Comparison of ENCODE assay signal across 21 mouse cellular contexts in the genomic region with DNA sequence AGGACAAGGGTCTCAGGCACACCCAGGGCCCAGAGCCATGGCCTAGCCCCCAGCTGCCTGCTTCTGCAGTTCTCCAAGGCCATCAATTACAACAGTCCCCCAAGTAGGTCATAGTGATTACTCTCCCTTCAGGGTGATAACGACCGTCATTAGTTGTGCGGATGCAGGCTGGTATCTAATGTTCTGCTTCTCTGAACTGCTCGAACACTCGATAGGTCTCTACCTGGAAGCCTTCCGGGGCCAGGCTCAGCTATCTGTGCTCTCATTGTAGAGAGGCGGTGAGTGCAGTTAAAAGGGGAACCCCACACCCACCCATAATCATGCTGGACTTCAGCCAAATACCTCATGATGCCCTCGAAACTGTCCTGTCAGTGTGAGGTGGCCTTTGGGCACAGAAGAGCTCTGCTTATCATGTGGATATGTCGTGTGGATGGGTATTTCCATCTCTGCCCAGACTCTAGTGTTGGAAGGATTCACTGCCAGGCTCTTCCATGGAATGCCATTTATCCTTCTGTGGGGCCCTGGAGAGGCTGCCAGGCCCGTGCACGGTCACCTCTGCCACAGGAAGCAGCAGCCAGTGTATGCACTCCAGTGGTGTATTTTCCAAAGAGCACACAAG. TPM values are rescaled to one million over a fixed set of nuclear protein-coding genes. Genes with fewer than 3 reads are reported as not detected.
DNase-seq lines count a peak whose midpoint lies in the region; ATAC-seq and TF ChIP-seq lines count a peak whose summit lies in the region.
"Had no signal": no experiment of that assay in that cellular context is flagged by ENCODE, and none has a peak within 500 bp of the region (broad histone marks: within the 10 kb centered on the region; RNA-seq: fewer than 3 reads in every experiment).

No protein-coding gene starts in this region.

- H3K9me3 ChIP-seq in lung, embryonic 15.5 days = no peaks in the 10 kb centered on the region
- H3K9me3 ChIP-seq in lung, postnatal 0 days (ENCODE audit: low read length) = no peaks in the 10 kb centered on the region
- H3K9me3 ChIP-seq in heart, embryonic 14.5 days (ENCODE audit: control insufficient read depth, low read length) = no peaks in the 10 kb centered on the region
- H3K9me3 ChIP-seq: forebrain, embryonic 15.5 days; limb, embryonic 15.5 days; midbrain, embryonic 10.5 days had no signal

- H3K27me3 ChIP-seq in lung, embryonic 15.5 days = no peaks in the 10 kb centered on the region
- H3K27me3 ChIP-seq in lung, postnatal 0 days (replicated peaks; ENCODE audit: insufficient read depth, low read length) = no peaks in the 10 kb centered on the region
- no peaks in the 10 kb centered on the region for H3K27me3 ChIP-seq in heart, embryonic 14.5 days (ENCODE audit: control insufficient read depth, insufficient read depth, low read length)
- H3K27me3 ChIP-seq in splenic B cell, adult 2 months (ENCODE audit: control insufficient read depth, insufficient read depth, low read length, poor library complexity, severe bottlenecking) = no peaks in the 10 kb centered on the region
- H3K27me3 ChIP-seq: forebrain, embryonic 15.5 days; limb, embryonic 15.5 days; Patski had no signal

- no peak for TF ChIP-seq EP300 in lung, postnatal 0 days (IDR thresholded peaks at IDR 0.05)

- H3K9ac ChIP-seq in lung, embryonic 15.5 days = no peak overlapping the region
- no peak overlapping the region for H3K9ac ChIP-seq in lung, postnatal 0 days (replicated peaks; ENCODE audit: low read depth)
- no peak overlapping the region for H3K9ac ChIP-seq in heart, embryonic 14.5 days (ENCODE audit: low read length)
- H3K9ac ChIP-seq: forebrain, embryonic 15.5 days; limb, embryonic 15.5 days; liver, embryonic 14.5 days had no signal

- H3K36me3 ChIP-seq in lung, embryonic 15.5 days = no peaks in the 10 kb centered on the region
- H3K36me3 ChIP-seq in lung, postnatal 0 days (ENCODE audit: insufficient read depth, low read length) = no peaks in the 10 kb centered on the region
- no peaks in the 10 kb centered on the region for H3K36me3 ChIP-seq in heart, embryonic 14.5 days (ENCODE audit: control insufficient read depth, insufficient read depth, low read length)
- H3K36me3 ChIP-seq in splenic B cell, adult 2 months (ENCODE audit: control insufficient read depth, insufficient read depth, low read length, poor library complexity, severe bottlenecking) = no peaks in the 10 kb centered on the region
- H3K36me3 ChIP-seq: forebrain, embryonic 15.5 days; limb, embryonic 15.5 days; midbrain, embryonic 10.5 days had no signal

- no peak overlapping the region for H3K4me3 ChIP-seq in lung, embryonic 15.5 days
- H3K4me3 ChIP-seq in lung, postnatal 0 days (ENCODE audit: low read depth, low read length) = no peak overlapping the region
- H3K4me3 ChIP-seq in heart, embryonic 14.5 days (ENCODE audit: control insufficient read depth in 1 of 2, insufficient read depth in 1 of 2, low read depth in 1 of 2, low read length in 2 of 2) = no peak overlapping the region
- H3K4me3 ChIP-seq: forebrain, embryonic 15.5 days; limb, embryonic 15.5 days; midbrain, embryonic 10.5 days had no signal

- intact Hi-C loops in heart, postnatal 25 days (cut with DNase I) = no loop called here

- peak overlapping the region; percentile 32; the same call in 1 of the 2 replicates for H3K27ac ChIP-seq in lung, embryonic 15.5 days
- no peak overlapping the region for H3K27ac ChIP-seq in lung, postnatal 0 days (ENCODE audit: low read length)
- H3K27ac ChIP-seq in heart, embryonic 14.5 days (replicated peaks in 1 of 2; ENCODE audit: control insufficient read depth in 1 of 2, insufficient read depth in 1 of 2, low read depth in 2 of 2, low read length in 2 of 2) = peak overlapping the region; percentile 12 to 66; a peak in 3 of 4 replicates
- H3K27ac ChIP-seq: forebrain, embryonic 15.5 days; limb, embryonic 15.5 days; liver, embryonic 14.5 days; midbrain, embryonic 10.5 days had no signal

- DNase-seq in heart, adult 18-20 months = peak; percentile 28 to 44
- no peak for DNase-seq in heart, postnatal 25 days (ENCODE audit: low spot score)
- DNase-seq in lung, postnatal 0 days (ENCODE audit: low spot score) = no peak
- peak; percentile 29 for DNase-seq in splenic B cell, adult 2 months (ENCODE audit: low read depth, low spot score)
- DNase-seq in layer of hippocampus, postnatal 14 days (ENCODE audit: low spot score in 2 of 2) = no peak
- DNase-seq in adrenal gland, adult 8-10 months = no peak
- DNase-seq: cerebellum, adult 11 months; cerebellum, adult 9-11 months; gastrocnemius, postnatal 14 days; kidney, adult 11 months; left cerebral cortex, postnatal 4 days; lung, postnatal 10 days; thymus, postnatal 36 days had no signal

- H3K4me2 ChIP-seq in lung, embryonic 15.5 days = no peak overlapping the region
- no peak overlapping the region for H3K4me2 ChIP-seq in lung, postnatal 0 days (replicated peaks; ENCODE audit: low read depth, low read length)
- H3K4me2 ChIP-seq in heart, embryonic 14.5 days (ENCODE audit: low read length) = no peak overlapping the region
- H3K4me2 ChIP-seq: forebrain, embryonic 15.5 days; limb, embryonic 15.5 days had no signal

- 49% methylated on average over 11 of the region's 11 CpGs for WGBS in lung, embryonic 15.5 days
- 51% methylated on average over 11 of the region's 11 CpGs for WGBS in lung, postnatal 0 days
- 27% methylated on average over 11 of the region's 11 CpGs for WGBS in heart, embryonic 14.5 days

- ATAC-seq in lung, embryonic 15.5 days (ENCODE audit: borderline replicate concordance, extremely low read depth, low FRiP score, low TSS enrichment) = no peak
- no peak for ATAC-seq in lung, postnatal 0 days
- ATAC-seq in heart, embryonic 14.5 days (ENCODE audit: insufficient number of reproducible peaks, insufficient read depth, low FRiP score, low read depth) = peak; percentile 7
- ATAC-seq: CD4-positive, CD25-positive, alpha-beta regulatory T cell, adult 4 months; forebrain, embryonic 15.5 days; Patski had no signal

- no peak for TF ChIP-seq CTCF in lung, postnatal 0 days (IDR thresholded peaks at IDR 0.05)

- peaks cover 27% of the 10 kb centered on the region for H3K4me1 ChIP-seq in lung, embryonic 15.5 days
- H3K4me1 ChIP-seq in lung, postnatal 0 days (ENCODE audit: insufficient read depth, low read depth, low read length) = peaks cover 5% of the 10 kb centered on the region; the same call in 1 of the 2 replicates
- H3K4me1 ChIP-seq in heart, embryonic 14.5 days (ENCODE audit: control insufficient read depth in 2 of 2, insufficient read depth in 2 of 2, low read length in 2 of 2) = peaks cover 53 to 57% of the 10 kb centered on the region in 2 experiments

RNA-seq across cellular contexts. Expression of a gene that starts 49.9 kb away (rescaled TPM):
- total RNA-seq in heart, adult 18-20 months (2021) = 10 to 100 TPM; 26.8 to 27.0 TPM
- 10 to 100 TPM; 23.5 to 24.7 TPM for total RNA-seq in heart, postnatal 25 days (2021)
- 49.9 and 51.9 TPM in 2 replicates for polyA plus RNA-seq in lung, embryonic 15.5 days (2015; fragmentation: Nextera tagmentation; extraction: Ambion mirVana)
- 29.0 and 31.3 TPM in 2 replicates for polyA plus RNA-seq in lung, postnatal 0 days (2015; fragmentation: Nextera tagmentation; extraction: Ambion mirVana)
- 46.7 and 47.6 TPM in 2 replicates for polyA plus RNA-seq in heart, embryonic 14.5 days (2014; fragmentation: Nextera tagmentation; extraction: Ambion mirVana)
- total RNA-seq in layer of hippocampus, postnatal 14 days (2021) = 10 to 100 TPM; 30.2 to 31.9 TPM
- 10 to 100 TPM; 29.4 to 39.1 (median 33.2) TPM for total RNA-seq in adrenal gland, adult 8-10 months (2022)

RNA-seq across cellular contexts. Expression of a gene that starts 58.5 kb away (rescaled TPM):
- total RNA-seq in heart, adult 18-20 months (2021) = 10 to 100 TPM; 71.7 to 75.1 TPM
- 10 to 100 TPM; 70.2 to 75.0 TPM for total RNA-seq in heart, postnatal 25 days (2021)
- polyA plus RNA-seq in lung, embryonic 15.5 days (2015; fragmentation: Nextera tagmentation; extraction: Ambion mirVana) = 204 and 214 TPM in 2 replicates
- 94.2 and 95.6 TPM in 2 replicates for polyA plus RNA-seq in lung, postnatal 0 days (2015; fragmentation: Nextera tagmentation; extraction: Ambion mirVana)
- polyA plus RNA-seq in heart, embryonic 14.5 days (2014; fragmentation: Nextera tagmentation; extraction: Ambion mirVana) = 163 and 165 TPM in 2 replicates
- 10 to 100 TPM; 69.7 to 72.3 TPM for total RNA-seq in layer of hippocampus, postnatal 14 days (2021)
- 100 to 1,000 TPM in 2 of 4 experiments, 10 to 100 TPM in 2; 96.1 to 110 (median 102) TPM for total RNA-seq in adrenal gland, adult 8-10 months (2022)

RNA-seq across cellular contexts. Expression of a gene that starts 58.8 kb away (rescaled TPM):
- total RNA-seq in heart, adult 18-20 months (2021) = 10 to 100 TPM; 26.1 to 31.6 TPM
- total RNA-seq in heart, postnatal 25 days (2021) = 10 to 100 TPM; 26.0 to 30.8 TPM
- 34.0 and 37.6 TPM in 2 replicates for polyA plus RNA-seq in lung, embryonic 15.5 days (2015; fragmentation: Nextera tagmentation; extraction: Ambion mirVana)
- polyA plus RNA-seq in lung, postnatal 0 days (2015; fragmentation: Nextera tagmentation; extraction: Ambion mirVana) = 25.7 and 28.5 TPM in 2 replicates
- 38.8 and 40.1 TPM in 2 replicates for polyA plus RNA-seq in heart, embryonic 14.5 days (2014; fragmentation: Nextera tagmentation; extraction: Ambion mirVana)
- total RNA-seq in layer of hippocampus, postnatal 14 days (2021) = 10 to 100 TPM; 60.5 to 63.3 TPM
- total RNA-seq in adrenal gland, adult 8-10 months (2022) = 10 to 100 TPM; 26.2 to 34.5 (median 32.1) TPM

Comparison
In these comparisons a context has a peak if more than half of its experiments do, and no peak if none do; other contexts are left out.
1. DNase-seq: peak in heart, adult 18-20 months (2 of 2) and splenic B cell, adult 2 months (single experiment); none in heart, postnatal 25 days (single experiment), lung, postnatal 0 days (single experiment), layer of hippocampus, postnatal 14 days (0 of 2) and adrenal gland, adult 8-10 months (single experiment).